Mouse (Mus musculus) lung, embryonic 16.5 days (tissue): ENCODE results near the gene Dusp14. TPM values are rescaled to one million over a fixed set of nuclear protein-coding genes. Genes with fewer than 3 reads are reported as not detected.

ENCODE experiments used
- ATAC-seq: fragments of 200-750 bp; cut with Nextera tagmentation; 2 replicates; pipeline ENCODE4 v1.8.0; 2017; ENCODE audit warnings: low read depth, mild to moderate bottlenecking, moderate library complexity
- H3K27ac ChIP-seq: fragments of 300-500 bp; sonication (generic); 2 replicates; pipeline ENCODE4 v1.5.1; 2014; ENCODE audit warnings: mild to moderate bottlenecking, control low read depth, low read length
- H3K27me3 ChIP-seq: fragments of 300-500 bp; sonication (generic); 2 replicates; pipeline ENCODE4 v1.6.1; 2014; ENCODE audit warnings: low read depth, low read length, mixed read lengths; ENCODE audit not compliant: control insufficient read depth, insufficient read depth
- H3K36me3 ChIP-seq: fragments of 300-500 bp; sonication (generic); 2 replicates; pipeline ENCODE4 v1.6.1; 2014; ENCODE audit warnings: low read length; ENCODE audit not compliant: control insufficient read depth, insufficient read depth
- H3K4me1 ChIP-seq: fragments of 300-500 bp; sonication (generic); replicated peaks from 2 replicates; pipeline ENCODE4 v1.6.1; 2014; ENCODE audit warnings: low read length, mixed read lengths; ENCODE audit not compliant: control insufficient read depth, insufficient read depth
- H3K4me2 ChIP-seq: fragments of 300-500 bp; sonication (generic); 2 replicates; pipeline ENCODE4 v1.6.1; 2014; ENCODE audit warnings: low read depth, low read length, control low read depth
- H3K4me3 ChIP-seq: fragments of 300-500 bp; sonication (generic); 2 replicates; pipeline ENCODE4 v1.5.1; 2014; ENCODE audit warnings: mild to moderate bottlenecking, low read length, control low read depth
- H3K9ac ChIP-seq: fragments of 300-500 bp; sonication (generic); 2 replicates; pipeline ENCODE4 v1.6.1; 2014; ENCODE audit warnings: low read length, control low read depth
- H3K9me3 ChIP-seq: fragments of 300-500 bp; sonication (generic); 2 replicates; pipeline ENCODE4 v1.6.1; 2016; ENCODE audit warnings: low read length; ENCODE audit not compliant: control insufficient read depth
- WGBS: fragments of 180-500 bp; shearing (Covaris S2); extraction: QIAGEN DNeasy Blood & Tissue Kit; methylation state at CpG from one replicate; pipeline ENCODE4 v1.1.7; 2014; 5-methylcytosine and 5-hydroxymethylcytosine counted together
- polyA plus RNA-seq: library from polyadenylated mRNA; unstranded; fragments of >200 nt; fragmentation: Nextera tagmentation; extraction: Ambion mirVana; gene quantifications from 2 replicates; pipeline ENCODE4 v1.2.1, GENCODE M21; 2015

Gene Dusp14
- polyA plus RNA-seq, 1 experiment from 2014 or later: 26.1 TPM

DNA sequence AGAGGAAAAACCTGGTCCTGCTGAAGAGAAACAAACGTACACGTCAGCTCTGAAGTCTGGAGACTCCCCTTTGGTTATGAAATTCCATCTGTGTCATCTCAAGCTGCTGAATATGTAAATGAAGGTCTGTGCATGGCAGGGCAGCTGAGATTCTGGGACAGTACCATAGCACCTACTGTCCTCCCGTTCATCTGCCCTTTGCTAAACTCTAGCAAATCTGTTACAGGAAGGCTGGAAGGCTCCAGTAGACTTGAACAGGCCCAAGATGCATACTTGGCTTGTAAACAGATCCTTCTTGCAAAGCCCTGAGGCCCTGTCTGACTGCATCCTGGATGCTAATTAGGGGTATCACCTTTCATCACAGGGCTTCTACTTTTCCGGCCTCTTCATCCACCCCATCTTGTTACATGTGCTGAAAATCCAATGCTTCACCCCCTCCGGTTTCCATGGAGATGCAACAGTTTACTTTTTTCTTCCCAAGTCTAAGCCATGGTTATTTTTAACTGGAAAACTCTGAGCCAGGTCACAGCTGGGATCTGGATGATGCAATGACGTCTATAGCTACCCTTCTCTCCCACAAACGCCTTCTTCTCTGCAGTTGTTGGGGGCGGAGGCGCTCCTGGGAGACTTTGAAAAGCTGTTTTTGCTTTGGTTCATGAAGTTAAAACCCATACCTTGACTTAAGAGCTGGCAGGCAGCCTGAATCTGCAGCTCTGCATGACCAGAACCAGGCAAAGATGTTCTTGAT lies 4.0 kb upstream of the Dusp14 start:
- no peaks in the 10 kb centered on the region for H3K36me3 ChIP-seq
- no peak overlapping the region for H3K4me3 ChIP-seq
- no peaks in the 10 kb centered on the region for H3K27me3 ChIP-seq
- 38% methylated on average over 9 of the region's 9 CpGs for WGBS
- peaks cover 27% of the 10 kb centered on the region for H3K4me1 ChIP-seq
- peak overlapping the region; percentile 74 for H3K27ac ChIP-seq
- H3K9me3 ChIP-seq: no peaks in the 10 kb centered on the region
- peak; percentile 27; the same call in 1 of the 2 replicates for ATAC-seq
- H3K9ac ChIP-seq: no peak overlapping the region
- H3K4me2 ChIP-seq: no peak overlapping the region

DNA sequence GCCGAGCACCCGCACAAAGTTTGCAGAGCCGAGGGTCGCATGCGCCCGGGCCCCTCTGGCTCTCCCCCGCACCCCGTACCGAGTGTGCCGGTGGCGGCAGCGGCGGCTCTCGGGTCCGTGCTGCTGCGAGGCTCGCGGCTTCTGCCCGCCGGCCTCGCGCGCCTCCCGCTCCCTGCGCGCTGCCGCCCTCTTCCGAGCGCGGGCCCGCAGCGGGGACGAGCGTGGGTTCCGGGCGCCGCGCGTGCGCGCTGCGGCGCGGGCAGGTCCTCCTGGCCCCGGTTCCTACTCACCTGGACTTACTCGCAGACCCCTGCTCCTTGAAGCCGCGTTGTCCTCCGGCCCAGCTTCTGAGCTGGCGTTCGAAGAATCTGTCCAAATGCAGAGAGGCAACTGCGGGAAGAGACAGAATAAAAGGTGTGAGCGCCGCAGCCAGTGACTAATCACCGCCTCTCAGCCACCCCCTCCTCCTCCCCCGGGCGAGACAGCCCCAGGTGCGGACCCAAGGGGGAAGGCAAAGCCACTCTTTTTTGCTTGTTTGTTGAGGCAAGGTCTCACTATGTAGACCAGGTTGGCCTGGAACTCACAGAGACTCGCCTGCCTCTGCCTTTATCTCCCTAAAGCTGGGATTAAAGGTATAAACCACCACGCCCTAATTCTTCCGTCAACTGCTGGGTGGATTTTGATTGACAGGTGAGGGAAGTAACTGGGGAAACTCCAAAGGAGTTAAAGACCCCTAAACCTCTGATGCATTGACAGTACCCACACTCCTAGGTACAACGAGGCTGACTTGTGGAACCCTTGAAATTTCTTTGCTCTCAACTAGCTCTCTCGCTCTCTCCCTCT lies 649 bp downstream of the Dusp14 start:
- Histone ChIP-seq H3K36me3 (no peaks in the 10 kb centered on the region), H3K9ac (peak overlapping the region; percentile 78), H3K4me2 (peak overlapping the region; percentile 93), H3K4me3 (peak overlapping the region; percentile 73), H3K27ac (peak overlapping the region; percentile 86), H3K9me3 (no peaks in the 10 kb centered on the region), H3K27me3 (no peaks in the 10 kb centered on the region; the same call in 1 of the 2 replicates), H3K4me1 (peaks cover 22% of the 10 kb centered on the region)
- ATAC-seq: peak; percentile 75
- WGBS: 2% methylated on average over 30 of the region's 63 CpGs

DNA sequence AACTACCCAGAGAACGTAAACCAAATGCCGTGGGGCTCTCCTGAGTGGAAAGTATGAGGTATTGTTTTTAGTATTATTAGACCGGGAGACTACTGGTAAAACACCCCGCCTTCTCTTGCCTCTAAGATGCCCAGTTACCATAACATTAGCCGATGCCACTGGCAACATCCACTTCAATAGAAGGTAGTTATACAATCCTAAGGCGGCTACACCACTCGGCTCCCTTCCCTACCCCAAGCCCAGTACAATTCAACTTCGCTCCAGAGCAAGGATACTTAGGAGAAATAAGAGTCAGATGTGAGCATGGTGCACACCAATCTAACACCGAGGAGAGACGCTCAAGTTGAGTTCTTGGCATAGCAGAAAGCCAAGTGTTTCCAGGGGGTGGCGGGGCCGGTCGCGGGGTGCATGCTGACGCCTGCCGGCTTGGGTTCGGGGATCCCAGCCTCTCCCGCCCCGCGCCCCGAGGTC lies 1.3 kb downstream of the Dusp14 start:
- ATAC-seq: peak; percentile 62
- no peaks in the 10 kb centered on the region; the same call in 1 of the 2 replicates for H3K27me3 ChIP-seq

DNA sequence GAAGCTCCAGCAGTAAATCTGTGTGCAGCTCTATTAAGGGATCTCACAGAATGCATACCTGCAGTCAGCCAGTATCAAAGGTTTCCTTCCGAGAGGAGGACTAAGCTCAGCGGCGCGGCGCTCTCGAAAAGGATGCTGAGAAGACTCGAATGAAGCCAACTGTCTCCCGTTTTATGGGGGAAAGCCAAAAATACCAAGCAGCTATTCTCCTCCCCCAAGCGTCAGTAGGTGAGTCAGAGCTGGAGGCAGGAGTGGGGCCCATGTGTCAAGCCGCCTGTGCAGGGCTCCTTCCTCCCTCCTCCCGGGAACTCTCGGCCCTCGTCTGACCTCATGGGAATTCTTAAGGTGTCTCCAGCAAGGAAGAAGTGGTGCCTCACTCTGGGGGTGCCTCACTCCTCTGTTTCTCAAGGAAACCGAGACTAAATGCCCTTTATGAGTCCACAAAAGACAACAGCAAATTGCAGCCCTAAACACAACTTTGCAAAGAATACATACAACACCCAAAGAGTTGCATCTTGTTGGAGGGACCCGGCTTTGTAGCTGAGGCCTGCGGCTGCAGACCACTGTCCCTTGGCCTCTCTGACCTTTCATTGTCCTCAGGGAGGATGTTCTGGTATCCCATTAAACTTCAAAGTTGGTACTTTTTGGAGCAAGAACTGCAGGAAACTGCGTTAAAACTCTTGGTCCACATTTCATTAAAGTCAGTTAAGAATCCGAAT lies 2.0 kb downstream of the Dusp14 start:
- H3K9me3 ChIP-seq: no peaks in the 10 kb centered on the region
- WGBS: 6% methylated on average over 18 of the region's 18 CpGs
- no peaks in the 10 kb centered on the region; the same call in 1 of the 2 replicates for H3K27me3 ChIP-seq
- H3K4me2 ChIP-seq: peak overlapping the region; percentile 93
- H3K9ac ChIP-seq: peak overlapping the region; percentile 78; the same call in 1 of the 2 replicates
- peaks cover 15% of the 10 kb centered on the region for H3K4me1 ChIP-seq
- H3K36me3 ChIP-seq: no peaks in the 10 kb centered on the region
- peak overlapping the region; percentile 73 for H3K4me3 ChIP-seq
- ATAC-seq: 0 out of 2 replicates have a peak, but pooled peaks have one; percentile 18
- H3K27ac ChIP-seq: peak overlapping the region; percentile 86; the same call in 1 of the 2 replicates

More for the DNA sequence above, 1.3 kb downstream of the Dusp14 start:
- peak overlapping the region; percentile 78 for H3K9ac ChIP-seq
- peak overlapping the region; percentile 86 for H3K27ac ChIP-seq
- peak overlapping the region; percentile 73 for H3K4me3 ChIP-seq
- peaks cover 17% of the 10 kb centered on the region for H3K4me1 ChIP-seq
- WGBS: 3% methylated on average over 21 of the region's 21 CpGs
- H3K36me3 ChIP-seq: no peaks in the 10 kb centered on the region
- H3K9me3 ChIP-seq: no peaks in the 10 kb centered on the region
- peak overlapping the region; percentile 93 for H3K4me2 ChIP-seq

DNA sequence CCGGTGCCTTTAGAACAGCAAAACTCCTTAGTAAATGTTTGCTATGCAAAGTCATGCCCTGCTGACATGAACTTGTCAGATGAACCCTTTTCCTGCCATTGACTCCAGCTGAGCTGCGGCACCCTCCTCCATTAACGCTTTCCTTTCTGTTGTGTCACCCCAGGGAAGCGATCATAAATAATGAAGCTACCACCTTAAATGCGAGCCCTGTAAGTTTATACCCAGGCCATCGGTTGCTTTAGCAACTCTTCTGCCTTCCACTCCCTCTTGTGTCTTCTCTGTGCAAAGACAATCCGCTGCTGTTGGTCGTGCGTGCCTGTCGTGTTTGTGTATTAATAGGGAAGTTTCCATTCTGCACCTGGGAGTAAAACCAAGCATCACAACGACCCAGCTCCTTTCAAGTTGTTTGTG lies 3.0 kb downstream of the Dusp14 start:
- Histone ChIP-seq H3K27ac (no peak overlapping the region), H3K9ac (0 out of 2 replicates have a peak overlapping the region, but pooled peaks have one; percentile 0), H3K9me3 (no peaks in the 10 kb centered on the region), H3K27me3 (no peaks in the 10 kb centered on the region; the same call in 1 of the 2 replicates), H3K4me1 (peaks cover 15% of the 10 kb centered on the region), H3K36me3 (no peaks in the 10 kb centered on the region), H3K4me2 (no peak overlapping the region), H3K4me3 (no peak overlapping the region; the same call in 1 of the 2 replicates)
- WGBS: 5% methylated on average over 11 of the region's 11 CpGs
- ATAC-seq: no peak

DNA sequence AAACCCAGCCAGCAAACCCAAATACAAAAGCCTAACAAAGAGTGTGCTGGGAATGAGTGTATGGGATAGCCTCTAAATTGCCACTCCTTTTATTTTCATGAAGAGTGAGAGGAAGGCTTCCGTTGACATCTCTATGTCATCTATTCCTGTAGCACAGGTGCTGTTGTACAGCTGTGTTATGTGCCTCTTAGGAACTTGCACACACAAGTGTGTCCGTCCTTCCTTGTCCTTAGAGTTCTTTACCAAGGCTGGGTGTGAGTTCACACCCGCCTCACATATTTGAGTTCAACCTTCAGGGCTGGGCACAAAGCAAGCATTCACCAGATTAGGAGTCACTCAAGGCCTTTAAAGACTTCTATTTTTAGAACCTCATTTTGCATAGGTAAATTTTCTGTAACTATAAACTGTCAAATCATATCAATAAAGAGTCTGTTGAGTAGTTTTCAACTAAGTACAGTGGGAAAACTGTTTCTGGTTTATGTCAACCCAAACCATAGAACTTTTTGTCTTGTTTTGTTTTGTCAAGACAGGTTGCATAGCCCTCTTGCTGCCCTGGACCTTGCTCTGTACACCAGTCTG lies 5.3 kb downstream of the Dusp14 start:
- no peak for ATAC-seq
- WGBS: 60% methylated on average over 3 of the region's 3 CpGs
- Histone ChIP-seq H3K9me3 (no peaks in the 10 kb centered on the region), H3K27me3 (no peaks in the 10 kb centered on the region; the same call in 1 of the 2 replicates), H3K9ac (no peak overlapping the region), H3K4me1 (peaks cover 15% of the 10 kb centered on the region), H3K27ac (no peak overlapping the region), H3K4me2 (no peak overlapping the region), H3K4me3 (no peak overlapping the region), H3K36me3 (no peaks in the 10 kb centered on the region)

DNA sequence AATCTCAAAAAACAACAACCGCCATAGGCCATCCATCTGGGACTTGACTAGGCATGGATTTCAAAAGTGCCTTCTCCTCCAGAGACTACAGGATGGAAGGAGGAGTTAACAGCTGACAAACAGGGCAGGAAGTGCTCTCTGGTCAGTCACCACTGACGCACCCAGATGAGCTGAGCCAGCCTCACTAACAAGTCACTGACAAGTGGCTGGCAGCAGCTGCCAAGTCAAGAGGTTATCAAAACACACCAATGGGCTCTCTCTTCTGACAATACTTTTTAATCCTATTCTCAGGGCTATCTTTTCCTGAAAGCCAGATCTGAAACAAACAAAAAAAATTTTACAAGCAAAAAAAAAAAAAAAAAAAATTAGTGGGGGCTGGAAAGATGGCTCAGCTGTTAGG lies 6.3 kb downstream of the Dusp14 start:
- WGBS: 32% methylated on average over 2 of the region's 2 CpGs
- H3K4me1 ChIP-seq: peaks cover 12% of the 10 kb centered on the region
- no peak overlapping the region for H3K9ac ChIP-seq
- H3K4me2 ChIP-seq: no peak overlapping the region
- ATAC-seq: peak; percentile 53
- H3K27ac ChIP-seq: no peak overlapping the region
- no peaks in the 10 kb centered on the region for H3K36me3 ChIP-seq
- no peaks in the 10 kb centered on the region; the same call in 1 of the 2 replicates for H3K27me3 ChIP-seq
- H3K9me3 ChIP-seq: no peaks in the 10 kb centered on the region
- no peak overlapping the region for H3K4me3 ChIP-seq

DNA sequence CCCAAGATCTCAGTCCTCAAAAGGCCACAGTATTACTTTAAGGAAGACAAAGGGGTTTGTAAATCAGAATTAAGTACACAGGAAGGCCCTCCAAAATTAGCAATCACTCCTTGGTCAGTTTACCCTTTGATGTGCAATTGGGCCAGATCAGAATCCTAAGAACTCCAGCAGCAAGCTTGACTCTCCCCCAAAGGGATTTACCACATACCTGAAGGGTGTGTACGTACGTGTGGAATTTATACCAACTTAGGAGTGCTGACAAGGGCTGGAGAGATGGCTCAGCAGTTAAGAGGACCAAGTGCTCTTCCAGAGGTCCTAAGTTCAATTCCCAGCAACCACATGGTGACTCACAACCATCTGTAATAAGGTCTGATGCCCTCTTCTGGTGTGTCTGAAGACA lies 7.2 kb downstream of the Dusp14 start:
- H3K4me2 ChIP-seq: no peak overlapping the region
- no peak for ATAC-seq
- peaks cover 11% of the 10 kb centered on the region for H3K4me1 ChIP-seq
- no peak overlapping the region for H3K27ac ChIP-seq
- H3K27me3 ChIP-seq: no peaks in the 10 kb centered on the region
- no peaks in the 10 kb centered on the region for H3K36me3 ChIP-seq
- H3K9ac ChIP-seq: no peak overlapping the region
- no peaks in the 10 kb centered on the region for H3K9me3 ChIP-seq
- no peak overlapping the region for H3K4me3 ChIP-seq
- 54% methylated on average over 2 of the region's 2 CpGs for WGBS
